Mouse (Mus musculus) stomach, postnatal 0 days (tissue): ENCODE results near the gene Nkx1-1.

Experiments
- CTCF ChIP-seq: IDR thresholded peaks from 2 replicates; pipeline ENCODE4 v1.5.1; 2016; ENCODE audit warnings: antibody characterized with exemption, low read depth, mild to moderate bottlenecking, moderate library complexity
- EP300 ChIP-seq: optimal IDR thresholded peaks from 2 replicates; pipeline ENCODE3; 2016; ENCODE audit warnings: antibody characterized with exemption

DNA sequence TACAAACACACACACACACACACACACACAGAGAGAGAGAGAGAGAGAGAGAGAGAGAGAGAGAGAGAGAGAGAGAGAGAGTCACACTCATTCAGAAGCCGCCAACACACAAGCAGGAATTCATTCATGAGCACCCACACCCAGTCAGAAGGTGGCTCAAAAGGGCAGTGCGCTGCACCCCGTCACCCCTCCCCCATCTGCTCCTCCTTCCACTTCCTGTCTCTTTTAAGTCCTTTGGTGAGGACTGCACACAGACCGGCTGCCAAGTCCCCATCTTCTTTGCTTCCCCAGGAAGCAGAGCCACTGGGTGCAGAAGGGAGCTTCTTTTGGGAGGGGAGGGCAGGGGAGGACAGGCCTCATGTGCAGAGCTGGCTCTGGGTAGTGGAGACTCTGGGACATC, 2.2 kb upstream of the Nkx1-1 start:
- TF ChIP-seq CTCF (no peak), EP300 (no peak)
